Mouse (Mus musculus): ENCODE data around the gene Cnksr3.

DNA sequence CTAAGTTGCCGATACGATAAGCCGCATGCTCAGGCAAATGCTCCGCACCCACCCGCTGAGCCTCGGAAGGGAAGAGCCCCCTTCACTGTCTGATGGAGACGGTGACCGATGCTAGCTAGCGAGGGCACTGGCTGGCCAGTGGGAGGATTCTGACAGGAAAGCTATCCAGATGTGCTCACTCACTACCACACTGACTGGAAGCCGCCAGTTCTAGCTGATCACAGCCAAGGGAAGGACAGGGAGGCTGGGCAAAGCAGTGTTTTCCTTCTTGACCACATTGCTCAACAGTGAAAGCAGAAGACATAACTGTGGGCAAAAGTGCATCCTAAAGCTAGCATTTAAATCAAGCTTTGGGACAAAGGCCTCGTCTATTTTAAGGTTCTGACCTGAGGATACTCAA, 4.7 kb downstream of the Cnksr3 start:
- TF ChIP-seq CTCF (IDR thresholded peaks at IDR 0.05; ENCODE audit: low read depth, low read length) = no peak
- no peak for TF ChIP-seq POLR2A (IDR thresholded peaks at IDR 0.05; ENCODE audit: extremely low read depth, insufficient read depth, low read length)
